Mouse (Mus musculus): Measurements from ENCODE around the gene Gamt. TPM values are rescaled to one million over a fixed set of nuclear protein-coding genes. Genes with fewer than 3 reads are reported as not detected.
A peak's percentile ranks its signal among the peaks of the same experiment; 100 is the strongest.
"Not testable (repeated sequence)": the region's sequence is repeated elsewhere in the genome, so short reads cannot be mapped to it uniquely, and the experiment has no call there.

Gene Gamt
- total and polyA plus RNA-seq, 2 experiments from 2014 or later: 32.4 to 40.9 TPM

- TF ChIP-seq CTCF (IDR thresholded peaks at IDR 0.05; ENCODE audit: low read depth): peak; percentile 65
- Histone ChIP-seq H3K4me2 (ENCODE audit: low read depth, low read length) (peak within 1 kb of the TSS; percentile 95), H3K9ac (replicated peaks; ENCODE audit: low read length) (peak within 1 kb of the TSS; percentile 92), H3K9me3 (ENCODE audit: low read length) (no peaks in the 10 kb centered on the region), H3K4me1 (ENCODE audit: insufficient read depth, low read length) (peaks cover 18% of the 10 kb centered on the region), H3K36me3 (ENCODE audit: insufficient read depth, low read length) (peaks cover 3% of the 10 kb centered on the region), H3K27ac (peak within 1 kb of the TSS; percentile 97), H3K27me3 (ENCODE audit: insufficient read depth, low read length) (no peaks in the 10 kb centered on the region), H3K4me3 (ENCODE audit: low read length) (peak within 1 kb of the TSS; percentile 73)
- ATAC-seq: peak; percentile 98
- DNase-seq (ENCODE audit: low spot score): peak; percentile 97
- WGBS: under 1% methylated on average over 38 of the region's 75 CpGs
Measured at GRCm38 (mm10) chr10:80226416-80227165, 34.2 kb downstream of the Gamt start, which contains the start of gene Mum1. Gene Mum1 (plus strand): TSS chr10:80226434.

- H3K9ac ChIP-seq (replicated peaks; ENCODE audit: low read length): peak overlapping the region; percentile 92; the same call in 1 of the 2 replicates
- no peak for TF ChIP-seq CTCF (IDR thresholded peaks at IDR 0.05; ENCODE audit: low read depth)
- H3K27me3 ChIP-seq (ENCODE audit: insufficient read depth, low read length): no peaks in the 10 kb centered on the region
- H3K4me1 ChIP-seq (ENCODE audit: insufficient read depth, low read length): peaks cover 18% of the 10 kb centered on the region
- DNase-seq (ENCODE audit: low spot score): no peak
- H3K9me3 ChIP-seq (ENCODE audit: low read length): no peaks in the 10 kb centered on the region
- H3K4me3 ChIP-seq (ENCODE audit: low read length): peak overlapping the region; percentile 73
- H3K27ac ChIP-seq: peak overlapping the region; percentile 97
- H3K4me2 ChIP-seq (ENCODE audit: low read depth, low read length): peak overlapping the region; percentile 95
- no peaks in the 10 kb centered on the region; the same call in 1 of the 2 replicates for H3K36me3 ChIP-seq (ENCODE audit: insufficient read depth, low read length)
- no peak for ATAC-seq
- under 1% methylated on average over 14 of the region's 14 CpGs for WGBS
Measured at GRCm38 (mm10) chr10:80226071-80226415, 34.8 kb downstream of the Gamt start.

- not testable (repeated sequence) for DNase-seq (ENCODE audit: low spot score); H3K36me3 ChIP-seq (ENCODE audit: insufficient read depth, low read length); H3K9ac ChIP-seq (replicated peaks; ENCODE audit: low read length); H3K27me3 ChIP-seq (ENCODE audit: insufficient read depth, low read length); H3K9me3 ChIP-seq (ENCODE audit: low read length); H3K4me2 ChIP-seq (ENCODE audit: low read depth, low read length); H3K4me3 ChIP-seq (ENCODE audit: low read length); H3K27ac ChIP-seq; ATAC-seq
- peaks cover 11% of the 10 kb centered on the region for H3K4me1 ChIP-seq (ENCODE audit: insufficient read depth, low read length)
- 96% methylated on average over 2 of the region's 2 CpGs for WGBS
Measured at GRCm38 (mm10) chr10:80223137-80223536, 37.7 kb downstream of the Gamt start.

GRCm38 (mm10) chr10:80220676-80221075 is 40.1 kb downstream of the Gamt start:
- TF ChIP-seq CTCF (IDR thresholded peaks at IDR 0.05; ENCODE audit: low read depth): no peak
- no peak overlapping the region for H3K4me3 ChIP-seq (ENCODE audit: low read length)
- H3K9me3 ChIP-seq (ENCODE audit: low read length): no peaks in the 10 kb centered on the region
- H3K9ac ChIP-seq (replicated peaks; ENCODE audit: low read length): no peak overlapping the region
- H3K36me3 ChIP-seq (ENCODE audit: insufficient read depth, low read length): no peaks in the 10 kb centered on the region
- H3K27ac ChIP-seq: no peak overlapping the region
- no peaks in the 10 kb centered on the region for H3K27me3 ChIP-seq (ENCODE audit: insufficient read depth, low read length)
- WGBS: 33% methylated on average over 8 of the region's 9 CpGs
- no peak for DNase-seq (ENCODE audit: low spot score)
- no peaks in the 10 kb centered on the region for H3K4me1 ChIP-seq (ENCODE audit: insufficient read depth, low read length)
- no peak for ATAC-seq
- H3K4me2 ChIP-seq (ENCODE audit: low read depth, low read length): no peak overlapping the region

- H3K27me3 ChIP-seq (ENCODE audit: insufficient read depth, low read length): no peaks in the 10 kb centered on the region
- no peak overlapping the region for H3K9ac ChIP-seq (replicated peaks; ENCODE audit: low read length)
- no peak for TF ChIP-seq CTCF (IDR thresholded peaks at IDR 0.05; ENCODE audit: low read depth)
- H3K36me3 ChIP-seq (ENCODE audit: insufficient read depth, low read length): no peaks in the 10 kb centered on the region
- no peak overlapping the region for H3K27ac ChIP-seq
- no peaks in the 10 kb centered on the region for H3K9me3 ChIP-seq (ENCODE audit: low read length)
- no peaks in the 10 kb centered on the region for H3K4me1 ChIP-seq (ENCODE audit: insufficient read depth, low read length)
- 23% methylated on average over 16 of the region's 16 CpGs for WGBS
- no peak overlapping the region for H3K4me2 ChIP-seq (ENCODE audit: low read depth, low read length)
- no peak for DNase-seq (ENCODE audit: low spot score)
- no peak for ATAC-seq
- no peak overlapping the region for H3K4me3 ChIP-seq (ENCODE audit: low read length)
Measured at GRCm38 (mm10) chr10:80215048-80215772, 45.6 kb downstream of the Gamt start.

GRCm38 (mm10) chr10:80211547-80212103 is 49.2 kb downstream of the Gamt start:
- not testable (repeated sequence) for H3K4me3 ChIP-seq (ENCODE audit: low read length); H3K9ac ChIP-seq (replicated peaks; ENCODE audit: low read length); H3K9me3 ChIP-seq (ENCODE audit: low read length); DNase-seq (ENCODE audit: low spot score); H3K4me1 ChIP-seq (ENCODE audit: insufficient read depth, low read length); ATAC-seq; H3K27ac ChIP-seq; H3K27me3 ChIP-seq (ENCODE audit: insufficient read depth, low read length); H3K4me2 ChIP-seq (ENCODE audit: low read depth, low read length); H3K36me3 ChIP-seq (ENCODE audit: insufficient read depth, low read length)
- WGBS: 67% methylated on average over 7 of the region's 7 CpGs

Measured in hindbrain, postnatal 0 days (tissue).